Mouse (Mus musculus) brain, embryonic 14.5 days (tissue): Measurements from ENCODE around the gene Aldoart1. TPM values are rescaled to one million over a fixed set of nuclear protein-coding genes. Genes with fewer than 3 reads are reported as not detected.

ENCODE experiments used
- DNase-seq: peaks from one replicate; pipeline ENCODE4 v3.0.0-alpha.2; 2011; ENCODE audit warnings: low read depth
- CTCF ChIP-seq: fragments of 200-500 bp; IDR thresholded peaks from 2 replicates; pipeline ENCODE4 v1.5.1; 2012; ENCODE audit warnings: inconsistent platforms, mild to moderate bottlenecking, moderate library complexity, borderline replicate concordance; ENCODE audit not compliant: insufficient read depth, insufficient read length; ENCODE audit errors: extremely low read depth
- POLR2A ChIP-seq: fragments of 200-500 bp; IDR thresholded peaks from 2 replicates; pipeline ENCODE4 v1.6.1; 2012; ENCODE audit warnings: mild to moderate bottlenecking, inconsistent platforms, borderline replicate concordance; ENCODE audit not compliant: poor library complexity, insufficient read depth, insufficient read length, severe bottlenecking; ENCODE audit errors: extremely low read depth
- polyA plus RNA-seq: library from polyadenylated mRNA; depleted of rRNA; stranded (reverse); fragments of >200 nt; gene quantifications from 2 replicates; pipeline ENCODE4 v1.2.3, GENCODE M21; 2012; rRNA removed

Aldoart1 gene
- not detected in 2 replicates for polyA plus RNA-seq

DNA sequence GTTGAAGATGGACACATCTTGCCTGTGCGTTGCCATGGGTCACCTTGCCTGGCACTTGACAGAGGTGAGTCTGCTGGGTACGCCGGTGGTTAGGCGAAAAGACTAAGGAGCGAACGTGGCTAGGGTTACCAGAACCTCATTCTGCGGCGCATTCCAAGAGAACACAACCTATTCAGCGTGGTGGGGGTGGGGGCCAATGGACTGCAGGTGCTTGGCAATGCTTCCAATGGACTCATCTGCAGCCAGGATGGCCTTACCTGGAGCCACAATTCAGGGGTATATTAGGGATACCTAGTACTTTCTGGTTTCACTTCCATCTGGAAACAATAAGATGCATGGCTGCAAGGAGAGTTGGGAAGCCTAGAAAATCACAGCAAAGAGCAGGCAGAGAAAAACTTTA lies at the start of gene Aldoart1:
Gene Aldoart1 (minus strand): TSS at position 101 of the 400 bp plus-strand sequence.
- TF ChIP-seq CTCF (no peak), POLR2A (no peak)
- DNase-seq = no peak

DNA sequence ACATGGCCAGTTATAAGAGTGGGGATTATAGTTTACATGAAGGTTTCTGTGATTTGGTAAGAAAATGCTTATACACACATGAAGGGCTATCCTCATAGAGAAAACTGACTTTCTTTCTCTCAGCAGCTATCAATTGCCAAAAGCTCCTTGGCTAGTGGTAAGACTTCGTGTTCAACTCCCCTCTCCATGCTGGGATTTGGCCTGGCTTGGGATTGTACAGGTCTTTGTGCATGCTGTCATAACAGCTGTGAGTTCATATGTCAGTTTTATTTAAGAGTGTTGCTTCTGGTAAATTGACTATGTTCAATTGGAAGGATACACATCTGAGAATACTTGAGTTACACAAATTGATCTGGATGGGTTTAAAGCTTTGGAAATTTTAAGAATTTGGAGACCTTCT lies 49.1 kb upstream of the Aldoart1 start:
- TF ChIP-seq CTCF (no peak), POLR2A (no peak)
- no peak for DNase-seq

DNA sequence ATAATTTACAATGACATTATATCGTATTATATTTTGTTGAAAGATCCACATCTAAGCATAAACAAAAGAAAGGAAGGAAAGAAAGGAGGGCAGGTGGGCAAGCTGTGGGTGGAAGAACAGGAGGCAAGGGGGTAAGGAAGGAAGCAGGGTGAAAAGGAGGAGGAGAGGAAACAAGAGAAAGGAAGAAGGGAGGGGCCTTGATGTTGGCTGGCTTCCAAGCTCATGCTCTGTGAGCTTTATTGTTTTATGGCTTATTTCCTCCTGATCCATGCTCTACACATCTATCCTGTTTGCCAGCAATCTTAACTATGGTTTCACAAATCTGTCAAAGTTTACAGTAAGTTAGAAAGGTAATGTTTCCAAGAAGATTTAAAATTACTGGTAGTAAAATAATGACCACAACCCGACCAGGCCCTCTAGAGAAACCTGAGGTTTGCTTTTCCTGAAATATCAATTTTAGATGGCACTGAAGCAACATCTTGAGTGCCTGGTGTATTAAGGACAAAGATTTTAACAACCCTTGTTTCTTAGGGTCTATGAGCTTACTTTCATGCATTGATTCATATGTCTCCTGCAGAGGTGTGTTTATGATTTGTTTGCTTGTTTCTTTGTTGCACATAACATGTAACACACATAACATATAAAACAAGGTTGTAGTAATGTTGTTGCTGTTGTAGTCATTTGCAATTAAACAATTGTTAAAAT lies 13.1 kb upstream of the Aldoart1 start:
- TF ChIP-seq POLR2A (no peak), CTCF (no peak)

DNA sequence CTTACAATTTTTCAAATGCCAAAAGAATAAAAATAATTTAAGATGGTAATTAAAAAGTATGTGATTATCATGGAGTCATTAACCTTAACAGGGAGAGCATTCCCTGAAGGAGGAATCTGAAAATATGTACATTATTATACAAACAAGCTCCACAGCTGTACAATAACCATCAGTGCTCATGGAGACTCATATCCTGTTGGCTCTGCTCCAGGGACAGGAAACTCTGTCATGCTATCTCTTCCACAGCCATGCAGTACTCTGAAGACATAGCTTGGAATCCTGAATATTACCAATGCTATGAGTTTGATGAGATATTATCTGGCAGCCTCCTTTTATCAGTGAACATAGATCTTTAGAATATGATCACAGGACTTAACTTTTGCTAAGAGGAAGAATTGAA lies 8.2 kb downstream of the Aldoart1 start:
- no peak for TF ChIP-seq POLR2A
- TF ChIP-seq CTCF = no peak
- peak; percentile 5 for DNase-seq

More for the DNA sequence above, 13.1 kb upstream of the Aldoart1 start:
- DNase-seq = no peak

DNA sequence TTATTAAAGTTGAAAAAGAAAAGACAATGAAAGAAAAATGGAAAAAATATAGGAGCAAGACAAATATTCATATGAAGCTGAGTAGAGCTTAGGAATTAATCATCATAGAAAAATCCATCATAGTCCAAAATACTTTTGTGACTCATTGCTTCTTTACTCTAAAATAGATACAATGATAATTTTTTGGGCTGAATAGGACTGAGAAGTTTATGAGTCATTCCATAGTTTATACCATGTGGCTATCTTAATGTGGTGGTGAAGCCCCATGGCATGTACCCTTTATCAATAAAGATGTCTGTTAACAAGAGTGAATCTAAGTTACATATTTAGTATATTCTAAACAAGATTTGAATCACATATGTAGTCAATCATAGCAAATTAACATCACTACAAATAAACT lies 9.4 kb downstream of the Aldoart1 start:
- DNase-seq = no peak
- TF ChIP-seq POLR2A (no peak), CTCF (no peak)

DNA sequence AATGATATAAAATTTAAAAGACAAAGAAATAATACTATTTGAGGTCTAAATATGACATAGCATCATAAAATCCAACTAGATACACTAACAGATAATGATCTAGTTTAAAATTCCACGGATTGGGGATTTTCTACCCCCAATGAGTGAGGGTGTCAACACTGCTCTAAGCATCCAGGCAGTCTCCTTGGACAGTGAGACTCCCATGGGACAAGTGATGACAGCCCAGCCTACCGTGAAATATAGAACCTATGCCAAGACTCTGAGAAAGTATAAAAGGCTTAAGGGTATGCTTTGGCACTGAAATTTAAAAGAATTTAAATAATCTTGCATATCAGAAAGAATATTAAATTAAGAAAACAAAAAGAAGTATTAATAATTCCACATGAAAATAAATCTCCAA lies 16.0 kb downstream of the Aldoart1 start:
- TF ChIP-seq CTCF = no peak
- TF ChIP-seq POLR2A = no peak
- peak; percentile 35 for DNase-seq

DNA sequence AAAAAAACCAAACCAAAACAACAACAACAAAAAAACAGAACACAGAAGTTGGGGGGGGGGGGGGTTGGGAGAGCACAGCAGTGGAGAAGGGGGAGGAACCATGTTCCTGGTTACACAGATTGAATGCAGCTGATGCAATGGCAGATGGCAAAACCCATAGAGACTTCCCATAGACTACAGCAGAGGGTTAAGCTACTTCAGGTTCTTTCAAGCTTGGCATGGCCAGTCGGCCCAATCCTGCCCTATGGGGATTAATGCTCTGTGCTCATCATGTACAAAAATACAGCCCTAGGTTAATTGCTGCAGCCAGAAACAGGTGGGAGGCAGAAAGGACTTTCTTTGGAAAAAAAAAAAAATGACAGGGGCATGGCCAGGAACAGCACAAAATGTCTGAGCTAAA lies 17.0 kb downstream of the Aldoart1 start:
- TF ChIP-seq POLR2A (no peak), CTCF (no peak)
- peak; percentile 51 for DNase-seq

DNA sequence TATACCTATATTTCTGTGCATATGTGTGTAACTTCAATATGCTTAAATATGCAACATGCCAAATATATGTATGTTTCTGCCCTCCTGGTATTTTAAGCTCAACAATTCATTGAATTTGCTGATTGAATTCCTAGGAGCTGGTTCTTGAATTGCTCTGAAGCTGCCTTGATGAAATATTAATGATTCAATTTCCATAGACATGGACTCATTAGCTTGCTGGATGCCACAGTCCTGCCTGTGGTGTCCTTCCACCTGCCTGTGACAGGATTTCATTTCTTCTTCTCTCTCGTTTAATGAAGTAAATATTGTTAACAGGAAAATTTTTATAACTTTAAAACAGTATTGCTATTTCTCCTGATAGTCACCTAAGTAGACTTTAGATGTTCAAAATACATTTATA lies 51.6 kb downstream of the Aldoart1 start:
- peak; percentile 47 for DNase-seq
- no peak for TF ChIP-seq POLR2A
- TF ChIP-seq CTCF = no peak
